Comparison of ENCODE assay signal across 22 mouse cellular contexts in genomic region chr5:34225516-34225915, GRCm38 (mm10). TPM values are rescaled to one million over a fixed set of nuclear protein-coding genes. Genes with fewer than 3 reads are reported as not detected.
DNase-seq lines count a peak whose midpoint lies in the region.
"Had no signal": no experiment of that assay in that cellular context is flagged by ENCODE, and none has a peak within 500 bp of the region (broad histone marks: within the 10 kb centered on the region; RNA-seq: fewer than 3 reads in every experiment).

No protein-coding gene starts in this region.

- peak; percentile 15 for DNase-seq in adrenal gland, postnatal 10 days
- no peak for DNase-seq in adrenal gland, postnatal 25 days
- DNase-seq in heart, postnatal 14 days: peak; percentile 22 to 48
- no peak for DNase-seq in heart, embryonic 10.5 days (ENCODE audit: low spot score)
- peak; percentile 15 for DNase-seq in adipocyte (ENCODE audit: low spot score)
- peak; percentile 76 for DNase-seq in cerebellum, adult 9-11 months
- no peak for DNase-seq in kidney, adult 8-10 months
- no peak for DNase-seq in kidney, postnatal 4 days
- DNase-seq: gastrocnemius, postnatal 14 days; heart, adult 11 months; kidney, postnatal 36 days; layer of hippocampus, adult 9-11 months; thymus, adult 2 months had no signal

- 92% methylated on average over 2 of the region's 2 CpGs for WGBS in heart, embryonic 10.5 days

- no peak overlapping the region for H3K4me3 ChIP-seq in heart, embryonic 10.5 days
- H3K4me3 ChIP-seq: forebrain, embryonic 10.5 days; heart, embryonic 15.5 days; left cerebral cortex, adult 2 months; midbrain, embryonic 12.5 days had no signal

- no peaks in the 10 kb centered on the region for H3K9me3 ChIP-seq in heart, embryonic 10.5 days
- H3K9me3 ChIP-seq: forebrain, embryonic 10.5 days; heart, embryonic 15.5 days; midbrain, embryonic 12.5 days had no signal

- peaks cover 33% of the 10 kb centered on the region for H3K27me3 ChIP-seq in heart, embryonic 10.5 days (ENCODE audit: insufficient read depth, poor library complexity, severe bottlenecking)
- H3K27me3 ChIP-seq: midbrain, embryonic 12.5 days had no signal

- H3K36me3 ChIP-seq in heart, embryonic 10.5 days: no peaks in the 10 kb centered on the region
- H3K36me3 ChIP-seq: forebrain, embryonic 10.5 days; heart, embryonic 15.5 days; midbrain, embryonic 12.5 days had no signal

- H3K27ac ChIP-seq in heart, embryonic 10.5 days: no peak overlapping the region
- H3K27ac ChIP-seq: forebrain, embryonic 10.5 days; heart, embryonic 15.5 days; hindbrain, postnatal 0 days; left cerebral cortex, adult 2 months; macrophage; midbrain, embryonic 12.5 days; stomach, postnatal 0 days had no signal

- peaks cover 14% of the 10 kb centered on the region for H3K4me1 ChIP-seq in heart, embryonic 10.5 days
- H3K4me1 ChIP-seq: forebrain, embryonic 10.5 days; midbrain, embryonic 12.5 days had no signal

- intact Hi-C loops in heart, postnatal 14 days (cut with DNase I): no loop called here

RNA-seq across cellular contexts. Expression of gene Mxd4, which starts 38.0 kb away (rescaled TPM):
- total RNA-seq in adrenal gland, postnatal 10 days (2021): 100 to 1,000 TPM; 140 to 144 TPM
- total RNA-seq in adrenal gland, postnatal 25 days (2021): 144 and 161 TPM in 2 replicates
- 100 to 1,000 TPM; 127 to 129 TPM for total RNA-seq in heart, postnatal 14 days (2021)
- 21.6 and 22.5 TPM in 2 replicates for polyA plus RNA-seq in heart, embryonic 10.5 days (2016; fragmentation: Nextera tagmentation; extraction: Ambion mirVana)

RNA-seq across cellular contexts. Expression of gene Haus3, which starts 56.2 kb away (rescaled TPM):
- total RNA-seq in adrenal gland, postnatal 10 days (2021): 1 to 10 TPM; 9.3 to 9.8 TPM
- total RNA-seq in adrenal gland, postnatal 25 days (2021): 10.1 and 12.5 TPM in 2 replicates
- 1 to 10 TPM; 6.0 to 7.1 TPM for total RNA-seq in heart, postnatal 14 days (2021)
- polyA plus RNA-seq in heart, embryonic 10.5 days (2016; fragmentation: Nextera tagmentation; extraction: Ambion mirVana): 32.8 and 43.0 TPM in 2 replicates

RNA-seq across cellular contexts. Expression of gene Poln, which starts 56.3 kb away (rescaled TPM):
- 10 to 100 TPM; 37.3 to 40.0 TPM for total RNA-seq in adrenal gland, postnatal 10 days (2021)
- 9.4 and 13.0 TPM in 2 replicates for total RNA-seq in adrenal gland, postnatal 25 days (2021)
- total RNA-seq in heart, postnatal 14 days (2021): 1 to 10 TPM in 1 of 2 experiments, under 1 TPM in 1; 0.98 to 2.0 TPM
- 0.23 and 0.64 TPM in 2 replicates for polyA plus RNA-seq in heart, embryonic 10.5 days (2016; fragmentation: Nextera tagmentation; extraction: Ambion mirVana)
- total RNA-seq: liver, adult 2 months; monocyte, adult 5-6 weeks had no signal
- polyA plus RNA-seq: liver, adult 2 months; macrophage had no signal

Comparison
In these comparisons a context has a peak if more than half of its experiments do, and no peak if none do; other contexts are left out.
1. DNase-seq: peak in adrenal gland, postnatal 10 days (single experiment), heart, postnatal 14 days (2 of 2), adipocyte (single experiment) and cerebellum, adult 9-11 months (single experiment); none in adrenal gland, postnatal 25 days (single experiment), heart, embryonic 10.5 days (single experiment), kidney, adult 8-10 months (0 of 2) and kidney, postnatal 4 days (0 of 2).